Mouse (Mus musculus) hindbrain, embryonic 14.5 days (tissue): Measurements from ENCODE around the gene Nemf. TPM values are rescaled to one million over a fixed set of nuclear protein-coding genes. Genes with fewer than 3 reads are reported as not detected.
A peak's percentile ranks its signal among the peaks of the same experiment; 100 is the strongest.
"Not testable (repeated sequence)": the region's sequence is repeated elsewhere in the genome, so short reads cannot be mapped to it uniquely, and the experiment has no call there.

Source experiments
- ATAC-seq: fragments of 200-750 bp; cut with Nextera tagmentation; 2 replicates; pipeline ENCODE4 v1.8.0; 2017; ENCODE audit warnings: moderate number of reproducible peaks, mild to moderate bottlenecking, moderate TSS enrichment, moderate library complexity; ENCODE audit not compliant: low FRiP score
- DNase-seq: peaks from one replicate; pipeline ENCODE4 v3.0.0-alpha.2; 2015; ENCODE audit warnings: low spot score
- H3K27ac ChIP-seq: fragments of 300-500 bp; sonication (generic); 2 replicates; pipeline ENCODE4 v1.5.1; 2014; ENCODE audit warnings: mild to moderate bottlenecking, moderate library complexity
- H3K27me3 ChIP-seq: fragments of 300-500 bp; sonication (generic); 2 replicates; pipeline ENCODE4 v1.6.1; 2014; ENCODE audit warnings: mild to moderate bottlenecking, low read length, mixed read lengths; ENCODE audit not compliant: control insufficient read depth, insufficient read depth
- H3K36me3 ChIP-seq: fragments of 300-500 bp; sonication (generic); replicated peaks from 2 replicates; pipeline ENCODE4 v1.6.1; 2014; ENCODE audit not compliant: control insufficient read depth, insufficient read depth
- H3K4me1 ChIP-seq: fragments of 300-500 bp; sonication (generic); replicated peaks from 2 replicates; pipeline ENCODE4 v1.6.1; 2014; ENCODE audit warnings: antibody characterized with exemption, low read length, mixed read lengths; ENCODE audit not compliant: control insufficient read depth, insufficient read depth
- H3K4me2 ChIP-seq: fragments of 300-500 bp; sonication (generic); replicated peaks from 2 replicates; pipeline ENCODE4 v1.6.1; 2014; ENCODE audit warnings: mild to moderate bottlenecking, moderate library complexity
- H3K4me3 ChIP-seq: fragments of 300-500 bp; sonication (generic); replicated peaks from 2 replicates; pipeline ENCODE4 v1.5.1; 2014; ENCODE audit warnings: mild to moderate bottlenecking, low read length
- H3K9ac ChIP-seq: fragments of 300-500 bp; sonication (generic); 2 replicates; pipeline ENCODE4 v1.6.1; 2014
- H3K9me3 ChIP-seq: fragments of 300-500 bp; sonication (generic); 2 replicates; pipeline ENCODE4 v1.6.1; 2016; ENCODE audit warnings: low read length; ENCODE audit not compliant: control insufficient read depth
- WGBS: fragments of 180-500 bp; shearing (Covaris S2); extraction: QIAGEN DNeasy Blood & Tissue Kit; methylation state at CpG from one replicate; pipeline ENCODE4 v1.1.7; 2014; 5-methylcytosine and 5-hydroxymethylcytosine counted together
- polyA plus RNA-seq: library from polyadenylated mRNA; unstranded; fragments of >200 nt; fragmentation: Nextera tagmentation; extraction: Ambion mirVana; gene quantifications from 2 replicates; pipeline ENCODE4 v1.2.1, GENCODE M21; 2014

The Nemf gene
- polyA plus RNA-seq, 1 experiment from 2014 or later, result 77.2 TPM

DNA sequence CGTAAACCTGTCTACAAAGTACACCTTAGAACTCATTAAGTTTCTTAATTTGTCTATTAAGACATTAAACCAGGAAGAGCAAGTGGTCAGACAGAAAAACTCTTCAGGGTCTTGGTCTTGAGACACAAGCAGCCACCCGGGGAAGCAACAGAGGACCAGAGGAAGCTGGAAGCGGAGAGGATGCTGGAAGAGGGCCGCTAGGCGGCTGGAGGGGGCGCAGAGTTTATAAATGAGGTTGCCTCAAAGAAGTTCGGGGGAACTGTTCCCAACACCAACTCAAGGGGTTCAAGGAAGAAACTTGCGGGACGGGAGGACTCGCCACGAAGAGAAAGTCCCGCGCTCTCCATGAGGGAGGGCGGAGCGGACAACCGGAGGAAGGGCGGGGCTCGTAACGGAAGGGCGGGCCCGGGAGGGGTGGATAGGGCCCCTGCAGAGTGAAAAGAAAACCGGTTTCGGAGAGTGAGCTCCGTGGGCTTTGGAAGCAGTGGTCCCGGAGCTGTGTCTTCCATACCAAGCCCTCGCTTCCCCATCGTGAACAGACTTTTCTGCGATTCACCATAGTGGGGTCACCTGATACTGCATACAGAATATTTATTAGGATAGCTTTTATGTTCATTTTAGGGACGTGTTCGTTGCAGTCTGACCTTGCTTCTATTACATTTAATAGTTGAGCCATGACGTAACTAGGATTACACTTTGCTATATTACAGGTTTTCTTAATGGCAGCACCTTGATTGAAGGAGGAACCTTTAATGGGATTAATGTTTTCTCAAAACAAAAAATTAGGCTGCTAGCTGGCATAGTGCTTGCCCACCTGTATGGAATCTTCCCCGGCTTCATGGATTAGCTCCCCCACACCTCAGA is 7.2 kb upstream of the Nemf start:
- no peaks in the 10 kb centered on the region; the same call in 1 of the 2 replicates for H3K4me1 ChIP-seq
- ATAC-seq, result no peak
- H3K9ac ChIP-seq, result peak overlapping the region; percentile 47
- H3K27ac ChIP-seq, result peak overlapping the region; percentile 4; the same call in 1 of the 2 replicates
- DNase-seq, result peak; percentile 36
- H3K36me3 ChIP-seq, result no peaks in the 10 kb centered on the region
- H3K9me3 ChIP-seq, result no peaks in the 10 kb centered on the region
- 5% methylated on average over 32 of the region's 32 CpGs for WGBS
- H3K4me3 ChIP-seq, result peak overlapping the region; percentile 35
- no peaks in the 10 kb centered on the region for H3K27me3 ChIP-seq
- peak overlapping the region; percentile 62 for H3K4me2 ChIP-seq

DNA sequence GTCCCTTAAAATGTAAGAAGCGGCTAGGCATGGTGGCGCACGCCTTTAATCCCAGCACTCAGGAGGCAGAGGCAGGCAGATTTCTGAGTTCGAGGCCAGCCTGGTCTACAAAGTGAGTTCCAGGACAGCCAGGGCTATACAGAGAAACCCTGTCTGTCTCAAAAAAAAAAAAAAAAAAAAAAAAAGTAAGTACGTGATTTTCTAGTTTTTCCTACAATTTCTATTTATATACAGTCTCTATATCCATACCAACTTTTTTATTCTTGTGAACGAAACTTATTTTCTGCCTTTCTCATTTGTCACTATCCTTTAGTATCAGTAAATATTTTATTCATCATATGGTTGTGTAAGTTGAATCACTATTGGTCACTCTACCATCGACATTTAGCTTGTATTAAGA is 6.1 kb upstream of the Nemf start:
- H3K4me3 ChIP-seq, H3K9ac ChIP-seq, H3K4me1 ChIP-seq, H3K27me3 ChIP-seq, H3K27ac ChIP-seq, H3K4me2 ChIP-seq, H3K9me3 ChIP-seq, ATAC-seq, DNase-seq, H3K36me3 ChIP-seq: not testable (repeated sequence)
- WGBS, result 96% methylated on average over 7 of the region's 7 CpGs

DNA sequence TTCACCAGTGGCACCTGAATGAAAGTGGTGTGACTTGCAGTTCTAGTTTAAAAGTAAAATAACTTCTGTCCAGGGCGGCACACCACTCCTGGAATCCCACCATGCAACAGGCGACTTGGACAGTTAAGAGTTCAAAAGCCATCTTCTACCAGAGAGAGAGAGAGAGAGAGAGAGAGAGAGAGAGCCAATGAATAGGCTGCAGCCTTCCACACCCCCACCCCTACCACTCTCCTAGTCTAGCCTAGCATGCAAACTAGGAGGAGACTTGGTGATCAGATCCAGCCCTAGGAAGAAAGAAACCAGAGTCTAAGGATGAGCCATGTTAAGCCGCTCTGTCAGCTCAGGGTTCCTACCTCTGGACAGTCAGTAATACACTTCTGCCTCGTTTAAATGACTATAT is 5.4 kb upstream of the Nemf start:
- H3K4me2 ChIP-seq, result peak overlapping the region; percentile 64
- peak overlapping the region; percentile 45; the same call in 1 of the 2 replicates for H3K4me3 ChIP-seq
- H3K27ac ChIP-seq, result peak overlapping the region; percentile 51; the same call in 1 of the 2 replicates
- ATAC-seq (no peak), DNase-seq (no peak)
- H3K4me1 ChIP-seq, result peaks cover 3% of the 10 kb centered on the region; the same call in 1 of the 2 replicates
- 46% methylated on average over 4 of the region's 4 CpGs for WGBS
- H3K36me3 ChIP-seq, result no peaks in the 10 kb centered on the region
- no peaks in the 10 kb centered on the region for H3K27me3 ChIP-seq
- H3K9ac ChIP-seq, result no peak overlapping the region
- no peaks in the 10 kb centered on the region for H3K9me3 ChIP-seq

DNA sequence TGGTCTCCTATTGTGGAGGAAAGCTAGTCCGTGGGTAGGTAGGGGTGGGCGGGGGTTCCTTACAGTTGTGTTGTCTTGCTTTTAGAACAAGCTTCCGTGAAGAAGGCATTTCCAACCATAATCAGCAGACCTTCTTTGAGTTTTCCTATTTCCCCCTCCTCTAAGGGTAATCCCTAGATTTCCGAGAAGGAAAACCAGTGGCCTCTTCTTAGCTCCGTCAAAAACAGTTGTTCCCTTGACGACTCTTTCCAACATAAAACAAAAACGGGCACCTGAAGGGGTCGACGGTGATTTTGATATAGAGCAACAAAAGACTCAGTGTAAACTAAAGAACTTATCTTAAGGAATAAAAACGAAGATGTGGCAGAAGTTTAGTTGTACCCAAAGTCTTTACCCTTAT is 5.0 kb upstream of the Nemf start:
- peaks cover 4% of the 10 kb centered on the region; the same call in 1 of the 2 replicates for H3K4me1 ChIP-seq
- no peaks in the 10 kb centered on the region for H3K9me3 ChIP-seq
- peak overlapping the region; percentile 78 for H3K27ac ChIP-seq
- H3K4me2 ChIP-seq, result peak overlapping the region; percentile 64
- peak overlapping the region; percentile 72 for H3K9ac ChIP-seq
- no peaks in the 10 kb centered on the region for H3K36me3 ChIP-seq
- DNase-seq (no peak), ATAC-seq (no peak)
- no peaks in the 10 kb centered on the region for H3K27me3 ChIP-seq
- WGBS, result 7% methylated on average over 10 of the region's 10 CpGs
- peak overlapping the region; percentile 45 for H3K4me3 ChIP-seq

DNA sequence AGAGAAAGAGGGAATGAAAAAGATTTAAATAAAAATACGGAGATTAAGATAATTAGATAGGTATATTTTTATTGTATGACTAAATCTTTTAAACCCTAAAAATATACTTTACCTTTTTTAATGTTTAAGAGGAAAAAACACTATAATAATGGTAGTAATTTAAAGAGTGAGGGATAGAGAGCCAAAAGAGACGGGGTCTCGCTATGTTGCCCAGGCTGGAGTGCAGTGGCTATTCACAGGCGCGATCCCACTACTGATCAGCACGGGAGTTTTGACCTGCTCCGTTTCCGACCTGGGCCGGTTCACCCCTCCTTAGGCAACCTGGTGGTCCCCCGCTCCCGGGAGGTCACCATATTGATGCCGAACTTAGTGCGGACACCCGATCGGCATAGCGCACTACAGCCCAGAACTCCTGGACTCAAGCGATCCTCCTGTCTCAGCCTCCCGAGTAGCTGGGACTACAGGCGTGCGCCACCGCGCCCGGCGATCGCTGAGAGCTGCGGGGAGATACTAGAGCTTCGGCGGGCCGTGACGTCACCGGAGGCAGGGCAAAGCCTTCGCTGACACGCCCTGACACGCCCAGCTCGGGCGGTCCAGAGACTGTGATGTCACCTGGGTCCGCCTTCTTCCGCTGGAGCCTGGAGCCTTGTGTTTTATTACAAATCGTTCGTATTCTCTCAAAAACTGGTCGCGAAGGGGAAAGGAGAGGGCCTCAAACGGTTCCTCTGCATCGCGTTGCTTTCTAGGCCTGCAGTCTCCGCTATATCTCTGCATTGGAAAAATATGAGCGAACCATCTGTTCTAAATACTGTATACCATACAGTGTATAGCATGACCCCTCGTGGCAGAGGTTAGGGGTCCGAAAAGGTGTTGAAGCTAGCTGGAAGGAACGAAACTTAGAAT is 4.3 kb upstream of the Nemf start:
- peak; percentile 99 for DNase-seq
- Histone ChIP-seq H3K27ac (peak overlapping the region; percentile 78), H3K9ac (peak overlapping the region; percentile 72), H3K4me2 (peak overlapping the region; percentile 64), H3K4me3 (peak overlapping the region; percentile 45)
- peak; percentile 96 for ATAC-seq
- not testable (repeated sequence) for H3K4me1 ChIP-seq, H3K27me3 ChIP-seq, H3K36me3 ChIP-seq, H3K9me3 ChIP-seq
- 1% methylated on average over 37 of the region's 50 CpGs for WGBS

DNA sequence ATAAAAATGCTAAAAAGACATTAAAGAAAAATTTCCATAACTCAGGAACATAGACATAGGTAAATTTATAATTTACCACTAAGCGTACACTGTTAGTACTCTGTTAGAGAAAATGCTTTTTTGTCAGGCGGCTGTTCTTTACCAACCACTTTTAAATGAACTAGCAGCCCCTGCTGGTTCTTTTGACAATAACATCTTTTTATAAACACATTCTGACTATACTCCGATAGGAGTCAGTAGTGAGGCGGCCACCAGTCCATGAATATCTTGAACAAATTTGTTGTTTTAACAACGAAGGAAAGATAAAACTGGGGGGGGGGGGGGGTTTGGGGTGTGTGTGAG is 3.7 kb upstream of the Nemf start:
- Histone ChIP-seq H3K9me3 (no peaks in the 10 kb centered on the region), H3K27me3 (no peaks in the 10 kb centered on the region), H3K36me3 (no peaks in the 10 kb centered on the region), H3K4me3 (no peak overlapping the region), H3K27ac (no peak overlapping the region), H3K4me1 (peaks cover 10% of the 10 kb centered on the region; the same call in 1 of the 2 replicates), H3K9ac (no peak overlapping the region), H3K4me2 (no peak overlapping the region)
- 18% methylated on average over 5 of the region's 5 CpGs for WGBS
- DNase-seq (peak; percentile 77), ATAC-seq (no peak)

DNA sequence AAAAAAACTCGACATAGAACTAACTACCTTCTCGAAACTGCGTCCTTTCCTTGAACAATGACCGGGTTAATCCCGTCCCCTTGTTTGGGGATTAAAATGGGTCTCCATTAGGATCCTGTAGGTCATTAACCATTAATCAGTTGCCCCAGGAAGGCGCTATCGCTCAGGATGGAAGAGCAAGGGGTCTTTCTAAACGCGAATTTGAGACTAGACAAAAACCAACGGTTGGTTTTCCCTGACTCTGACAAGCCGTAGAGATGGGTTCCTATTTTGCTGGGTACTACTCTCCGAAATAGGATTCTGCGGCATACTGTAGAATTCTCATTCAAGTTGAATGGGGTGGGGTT is 308 bp upstream of the Nemf start:
- H3K27ac ChIP-seq, result no peak overlapping the region
- peak overlapping the region; percentile 83 for H3K4me3 ChIP-seq
- H3K4me1 ChIP-seq, result peaks cover 11% of the 10 kb centered on the region; the same call in 1 of the 2 replicates
- DNase-seq (no peak), ATAC-seq (no peak)
- H3K9ac ChIP-seq, result peak overlapping the region; percentile 81; the same call in 1 of the 2 replicates
- peak overlapping the region; percentile 95 for H3K4me2 ChIP-seq
- WGBS, result 6% methylated on average over 13 of the region's 13 CpGs
- no peaks in the 10 kb centered on the region for H3K27me3 ChIP-seq
- peaks cover 30% of the 10 kb centered on the region for H3K36me3 ChIP-seq
- H3K9me3 ChIP-seq, result no peaks in the 10 kb centered on the region

DNA sequence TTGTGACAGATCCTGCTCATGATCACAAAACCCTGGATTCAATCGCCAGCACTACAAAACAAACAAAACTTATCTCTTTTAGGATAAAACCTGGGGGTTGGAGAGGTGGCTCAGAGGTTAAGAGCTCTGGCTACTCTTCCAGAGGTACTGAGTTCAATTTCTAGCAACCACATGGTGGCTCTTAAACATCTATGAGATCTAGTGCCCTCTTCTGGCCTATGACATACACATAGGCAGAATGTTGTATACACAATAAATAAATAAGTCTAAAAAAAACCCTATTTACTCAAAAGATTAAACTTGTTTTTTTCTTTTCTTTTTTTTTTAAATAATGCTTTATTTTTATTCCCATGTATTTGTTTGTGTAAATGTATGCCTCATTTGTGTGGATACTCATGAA is 5.3 kb downstream of the Nemf start:
- H3K9ac ChIP-seq, result no peak overlapping the region
- 97% methylated on average over 1 of the region's 1 CpGs for WGBS
- H3K4me3 ChIP-seq, result no peak overlapping the region
- H3K4me2 ChIP-seq, result no peak overlapping the region
- no peak for ATAC-seq
- no peak overlapping the region for H3K27ac ChIP-seq
- H3K4me1 ChIP-seq, result peaks cover 7% of the 10 kb centered on the region; the same call in 1 of the 2 replicates
- DNase-seq, result no peak
- H3K36me3 ChIP-seq, result peaks cover 82% of the 10 kb centered on the region
- no peaks in the 10 kb centered on the region for H3K9me3 ChIP-seq
- H3K27me3 ChIP-seq, result no peaks in the 10 kb centered on the region

DNA sequence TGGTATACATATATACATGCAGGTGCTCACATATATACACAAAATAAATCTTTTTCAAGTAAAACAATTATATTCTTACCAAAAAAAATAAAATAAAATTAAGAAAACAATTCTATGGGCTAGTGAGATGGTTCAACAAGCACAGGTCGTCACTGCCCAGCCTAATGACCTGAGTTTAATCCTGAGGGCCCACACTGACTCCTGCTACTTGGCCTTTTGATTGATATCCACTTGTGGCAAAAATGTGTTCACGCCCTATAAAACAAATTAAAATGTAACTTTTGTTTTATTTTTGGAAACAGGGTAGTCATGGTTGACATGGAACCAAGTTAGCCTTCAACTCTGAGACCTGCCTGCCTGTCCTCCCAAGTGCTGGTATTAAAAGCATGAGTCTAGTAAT is 7.0 kb downstream of the Nemf start:
- peaks cover 93% of the 10 kb centered on the region for H3K36me3 ChIP-seq
- no peak for ATAC-seq
- 96% methylated on average over 2 of the region's 2 CpGs for WGBS

More for the DNA sequence above, 7.0 kb downstream of the Nemf start:
- DNase-seq, result no peak
- no peak overlapping the region for H3K4me3 ChIP-seq
- H3K27me3 ChIP-seq, result no peaks in the 10 kb centered on the region
- H3K27ac ChIP-seq, result no peak overlapping the region
- H3K4me2 ChIP-seq, result no peak overlapping the region
- H3K4me1 ChIP-seq, result no peaks in the 10 kb centered on the region
- H3K9ac ChIP-seq, result no peak overlapping the region
- H3K9me3 ChIP-seq, result no peaks in the 10 kb centered on the region
